Mouse (Mus musculus) CD8-positive naive resting alpha-beta T cell, adult 2 months (primary cell): ENCODE data around the gene Fads1.
A peak's percentile ranks its signal among the peaks of the same experiment; 100 is the strongest.
"Not testable (repeated sequence)": the region's sequence is repeated elsewhere in the genome, so short reads cannot be mapped to it uniquely, and the experiment has no call there.

Experiments used
- DNase-seq, 2 experiments: peaks; one replicate each; pipeline ENCODE4 v3.0.0; 2022; ENCODE audit warnings: low read depth in 2 of 2, low spot score in 2 of 2

Gene Fads1

DNA sequence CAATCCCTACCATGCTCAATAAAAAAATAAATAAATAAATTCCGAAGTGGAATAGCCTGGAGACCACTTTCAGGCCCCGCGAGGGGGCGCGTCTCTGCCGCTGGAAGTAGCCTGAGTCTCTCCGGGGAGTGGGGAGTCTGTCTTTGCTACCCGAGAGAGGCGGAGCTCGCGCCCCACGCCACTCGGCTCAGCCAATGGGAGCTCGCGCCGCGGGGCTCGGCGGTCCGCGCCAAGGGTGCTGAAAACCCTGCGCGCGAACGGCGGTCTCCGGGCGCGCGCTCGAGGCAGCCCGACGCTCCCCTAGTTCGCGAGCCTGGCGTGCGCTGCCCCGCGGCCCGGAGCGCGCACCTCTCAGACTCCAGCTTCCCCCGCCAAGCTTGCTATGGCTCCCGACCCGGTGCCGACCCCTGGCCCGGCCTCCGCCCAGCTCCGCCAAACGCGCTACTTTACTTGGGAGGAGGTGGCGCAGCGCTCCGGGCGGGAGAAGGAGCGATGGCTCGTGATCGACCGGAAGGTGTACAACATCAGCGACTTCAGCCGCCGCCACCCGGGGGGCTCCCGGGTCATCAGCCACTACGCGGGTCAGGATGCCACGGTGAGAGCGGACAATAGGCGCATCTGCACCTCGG, at the start of gene Fads1:
Gene Fads1, plus strand, starts transcription at position 219 of the 629 bp plus-strand sequence.
- DNase-seq, result peak; percentile 74 to 78

DNA sequence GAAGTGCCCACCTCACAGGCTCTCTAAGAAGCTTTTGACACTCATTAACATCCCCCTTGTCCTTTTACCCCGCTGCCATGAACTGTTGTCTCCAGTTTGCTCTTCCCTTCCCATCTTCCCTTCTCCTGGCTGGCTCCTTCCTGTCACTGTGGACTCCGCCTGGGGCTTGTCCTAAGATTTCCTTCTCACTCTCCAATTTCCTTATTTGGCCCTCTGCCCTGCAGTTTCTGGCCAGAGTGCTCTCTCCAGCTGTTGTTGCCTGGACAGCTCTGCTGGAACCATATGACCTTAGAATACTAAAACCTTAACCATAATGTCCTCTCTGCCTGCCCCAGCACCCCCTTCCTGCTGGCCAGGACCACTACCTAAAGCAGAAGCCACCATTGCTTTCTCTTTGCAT, 48.0 kb upstream of the Fads1 start:
- DNase-seq, result no peak

DNA sequence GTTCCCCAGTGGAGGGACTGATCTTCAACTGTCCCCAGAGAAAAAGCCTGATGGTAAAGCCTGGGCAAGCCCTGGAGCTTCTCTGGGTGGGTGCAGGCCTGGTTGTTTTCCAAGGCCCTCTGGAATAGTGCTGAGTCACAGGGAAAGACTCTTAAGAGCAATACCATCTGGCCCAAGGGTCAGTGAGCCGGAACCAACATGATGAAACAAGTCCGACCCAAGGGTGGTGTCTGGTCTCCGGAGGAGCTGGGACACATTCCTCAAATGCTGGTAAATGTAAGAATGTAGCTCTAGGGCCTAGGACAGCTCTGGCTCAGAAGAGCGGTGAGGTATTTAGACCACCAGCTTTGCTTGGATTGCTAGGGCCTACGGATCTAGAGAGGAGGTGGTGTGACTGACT, 45.3 kb upstream of the Fads1 start:
- DNase-seq, result no peak

DNA sequence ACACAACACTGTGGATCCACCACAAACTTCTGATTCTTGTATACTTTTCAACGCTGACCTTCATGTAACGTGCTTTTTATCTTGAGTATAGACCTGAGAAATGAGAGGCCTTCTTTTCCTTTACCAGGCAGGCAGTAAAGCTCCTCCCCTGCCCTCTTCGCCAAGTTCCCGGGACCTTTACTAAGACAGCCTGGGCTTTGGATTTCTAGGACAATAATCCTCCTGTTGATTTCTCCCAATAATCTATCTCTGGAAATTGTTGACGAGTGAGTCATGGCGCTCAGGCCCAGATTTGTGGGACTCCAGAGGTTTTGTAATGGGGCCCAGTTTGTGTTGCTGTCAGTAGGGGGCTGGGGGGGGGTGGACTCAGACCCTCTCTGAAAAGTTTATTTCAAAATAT, 43.0 kb upstream of the Fads1 start:
- no peak for DNase-seq

DNA sequence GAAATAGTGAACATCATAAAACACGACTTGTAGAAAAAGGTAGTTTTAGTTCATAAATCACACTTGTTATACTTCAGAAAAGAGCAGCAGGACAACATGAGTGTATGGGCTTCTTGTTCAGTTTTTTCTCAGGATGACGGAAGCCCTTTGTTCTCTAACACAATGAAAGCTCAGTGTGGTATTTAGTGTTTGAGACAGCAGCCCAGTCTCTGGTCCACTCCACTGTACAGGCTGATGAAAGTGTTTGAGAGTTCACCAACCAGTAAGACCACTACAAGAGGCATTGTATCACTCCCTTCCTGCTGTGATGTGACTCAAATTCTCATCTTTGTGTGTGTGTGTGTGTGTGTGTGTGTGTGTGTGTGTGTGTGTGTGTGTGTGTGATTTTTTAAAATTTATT, 39.0 kb upstream of the Fads1 start:
- DNase-seq, result no peak

DNA sequence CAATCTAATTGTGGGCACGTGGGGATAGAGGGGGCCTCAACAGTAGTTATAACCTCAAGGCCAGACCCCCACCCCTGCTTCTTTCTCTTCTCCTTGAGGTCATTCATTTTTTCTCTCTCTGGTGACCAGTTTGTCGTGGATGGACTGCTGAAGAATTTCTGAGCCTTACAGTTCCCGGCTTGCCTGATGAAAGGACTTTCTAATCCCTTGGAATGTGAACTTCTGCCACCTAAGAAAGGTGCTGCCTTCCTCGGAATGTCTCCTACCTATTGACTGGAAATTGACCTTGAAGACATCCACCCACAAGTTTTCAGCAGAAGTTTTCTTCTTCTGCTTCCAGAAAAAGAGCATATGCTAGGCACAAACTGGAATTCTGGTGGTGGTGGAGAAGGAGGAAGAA, 38.2 kb upstream of the Fads1 start:
- DNase-seq, result no peak

DNA sequence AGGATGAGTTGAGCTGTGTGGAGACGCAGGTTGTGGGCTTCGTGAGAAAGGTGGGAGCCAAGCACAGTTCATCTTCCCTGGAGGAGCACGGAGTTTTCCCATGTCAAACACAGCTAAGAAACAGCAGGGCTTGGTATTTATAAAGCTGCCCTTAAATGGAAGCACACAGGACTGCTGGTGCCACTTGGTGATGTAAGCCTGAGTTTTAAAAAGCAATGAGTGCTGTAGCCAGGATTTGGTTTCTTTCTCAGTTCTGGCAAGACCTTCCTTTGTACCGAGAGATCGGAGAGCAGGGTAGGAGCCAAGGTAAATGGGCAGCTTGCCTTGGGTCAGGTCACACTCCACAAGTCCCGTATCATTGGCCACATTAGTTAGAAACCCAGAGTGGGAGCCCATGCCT, 34.1 kb upstream of the Fads1 start:
- DNase-seq, result no peak

DNA sequence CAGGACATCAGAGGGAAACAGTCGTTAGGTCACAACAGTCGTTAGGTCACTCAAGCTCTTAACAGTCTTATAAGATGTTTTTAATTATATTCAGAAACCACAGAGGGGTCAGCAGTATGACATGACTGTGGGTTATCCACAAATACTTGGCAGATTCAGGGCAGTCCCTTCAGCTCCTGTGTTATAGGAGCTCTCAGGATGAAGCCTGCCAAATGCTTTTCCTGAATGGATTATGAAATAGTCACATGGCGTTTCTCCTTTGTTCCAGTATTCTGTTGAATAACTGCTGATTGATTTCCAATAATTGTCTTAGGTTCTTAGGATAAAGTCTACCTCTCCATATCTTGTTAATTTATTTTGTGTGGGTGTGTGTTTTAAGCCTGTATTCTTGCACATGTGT, 33.5 kb upstream of the Fads1 start:
- no peak for DNase-seq

DNA sequence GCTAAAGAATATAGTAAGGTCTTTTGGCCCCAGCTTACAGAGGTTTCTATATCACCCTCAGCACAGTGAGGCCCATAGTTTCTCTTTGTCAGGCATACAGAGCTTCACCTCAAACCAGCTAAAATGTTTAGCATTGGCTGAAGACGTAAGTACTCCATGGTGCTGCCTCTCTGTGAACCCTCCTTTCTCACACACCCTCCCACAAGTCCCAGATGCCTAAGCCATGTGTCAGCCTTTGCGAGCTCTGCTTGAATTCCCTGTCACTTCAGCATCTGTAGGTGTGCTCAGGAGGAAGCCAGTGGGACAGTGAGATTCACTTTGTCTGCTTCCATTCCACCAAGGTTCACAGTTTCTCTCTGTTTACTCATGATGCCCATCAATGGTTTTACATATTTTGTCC, 25.0 kb upstream of the Fads1 start:
- no peak for DNase-seq

DNA sequence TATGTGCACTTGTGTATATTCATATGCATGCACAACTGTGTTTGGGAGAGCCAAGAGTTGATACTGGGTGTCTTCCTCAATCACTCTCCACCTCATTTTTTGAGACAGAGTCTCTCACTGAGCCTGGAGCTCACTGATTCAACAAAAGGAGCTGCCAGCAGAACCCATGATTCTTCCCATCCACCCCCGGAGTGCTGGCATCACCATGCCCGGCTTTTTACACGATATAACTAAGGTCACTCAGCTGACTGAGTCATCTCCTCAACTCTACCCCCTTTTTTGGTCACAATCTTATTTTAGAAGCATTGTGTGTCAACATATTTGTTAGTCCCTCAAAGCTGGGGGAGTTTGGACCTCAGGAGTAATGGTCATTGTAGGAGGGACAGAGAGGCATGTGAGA, 18.8 kb upstream of the Fads1 start:
- DNase-seq, result no peak

DNA sequence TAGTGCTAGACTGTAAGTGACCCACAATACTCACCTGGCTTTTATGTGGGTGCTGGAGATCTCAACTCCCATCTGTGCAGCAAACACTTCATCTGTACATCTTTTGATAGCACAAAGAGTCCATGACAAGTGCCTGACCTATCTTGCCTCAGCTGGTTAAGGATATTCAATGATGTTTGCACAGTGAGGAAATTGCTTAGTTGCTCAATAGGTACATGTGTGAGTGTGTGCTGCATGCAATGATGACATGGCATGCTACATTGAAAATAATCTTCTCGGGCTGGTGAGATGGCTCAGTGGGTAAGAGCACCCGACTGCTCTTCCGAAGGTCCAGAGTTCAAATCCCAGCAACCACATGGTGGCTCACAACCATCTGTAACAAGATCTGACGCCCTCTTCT, 16.8 kb upstream of the Fads1 start:
- not testable (repeated sequence) for DNase-seq

DNA sequence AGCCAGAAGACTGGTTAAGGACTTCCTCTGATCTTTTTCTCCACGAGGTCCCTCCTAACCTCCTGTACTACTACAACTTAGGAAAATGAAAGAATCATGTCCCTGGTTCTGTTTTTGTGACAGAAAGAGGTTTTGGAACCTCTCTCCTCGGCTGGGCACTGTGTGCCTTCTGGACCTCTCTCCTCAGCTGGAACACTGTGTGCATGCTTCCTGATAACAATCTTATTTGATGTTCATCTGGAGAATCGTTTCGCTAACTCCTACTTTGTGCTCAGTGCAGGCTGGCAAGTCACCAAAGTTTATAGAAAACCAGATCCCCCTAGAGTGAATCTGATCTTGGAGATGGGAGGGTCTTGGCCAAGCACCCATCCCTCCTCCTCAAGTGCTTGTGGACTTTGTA, 15.6 kb upstream of the Fads1 start:
- DNase-seq, result no peak

DNA sequence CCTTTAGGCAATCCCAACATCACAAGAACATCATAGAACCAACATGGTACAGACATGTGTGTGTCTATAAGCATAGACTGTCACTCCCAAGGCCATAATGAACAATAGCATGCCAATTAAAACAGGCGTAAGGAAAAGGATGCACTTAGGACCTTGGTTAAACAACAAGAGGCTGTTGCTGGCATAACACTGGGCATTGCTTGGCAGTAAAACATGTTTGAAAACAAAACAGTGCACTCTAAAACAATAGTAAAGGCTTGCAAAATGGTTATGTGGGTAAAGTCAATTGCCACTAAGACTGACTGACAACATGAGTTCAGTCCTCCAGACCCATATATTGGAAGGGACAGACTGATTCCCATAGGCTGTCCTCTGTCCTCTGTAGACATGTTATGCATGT, 14.7 kb upstream of the Fads1 start:
- DNase-seq, result no peak

DNA sequence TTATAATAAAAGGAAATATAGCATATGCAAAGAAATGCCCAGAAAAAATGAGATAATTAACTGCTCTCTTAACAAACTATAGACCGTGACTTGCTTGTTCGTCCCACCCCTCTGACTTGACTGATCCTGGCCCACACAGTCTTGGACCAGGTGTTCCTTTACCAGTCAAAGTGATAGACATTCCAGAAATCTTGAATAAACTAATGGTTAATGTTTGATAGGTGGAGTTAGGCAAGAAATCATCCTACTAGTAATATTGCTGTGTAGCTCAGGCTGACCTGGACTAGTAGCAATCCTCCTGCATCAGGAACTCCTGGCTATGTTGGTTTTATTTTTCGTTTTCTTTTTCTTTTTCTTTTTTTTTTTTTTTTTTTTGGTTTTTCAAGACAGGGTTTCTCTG, 14.2 kb upstream of the Fads1 start:
- no peak for DNase-seq

DNA sequence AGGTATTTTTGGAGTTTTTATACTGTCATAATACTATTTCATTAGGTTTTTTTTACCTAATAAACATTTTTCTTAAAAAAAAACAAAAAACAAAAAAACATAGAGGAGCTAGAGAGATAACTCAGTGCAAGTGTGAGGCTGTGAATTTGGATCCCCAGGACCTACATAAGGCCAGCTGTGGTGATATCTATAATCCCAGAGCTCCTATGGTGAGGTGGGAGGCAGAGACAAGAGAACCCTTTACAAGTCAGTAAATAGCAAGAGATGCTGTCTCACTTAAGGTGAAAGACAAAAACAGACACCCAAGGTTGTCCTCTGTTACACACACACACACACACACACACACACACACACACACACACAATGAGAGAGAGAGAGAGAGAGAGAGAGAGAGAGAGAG, 13.5 kb upstream of the Fads1 start:
- DNase-seq, result no peak

DNA sequence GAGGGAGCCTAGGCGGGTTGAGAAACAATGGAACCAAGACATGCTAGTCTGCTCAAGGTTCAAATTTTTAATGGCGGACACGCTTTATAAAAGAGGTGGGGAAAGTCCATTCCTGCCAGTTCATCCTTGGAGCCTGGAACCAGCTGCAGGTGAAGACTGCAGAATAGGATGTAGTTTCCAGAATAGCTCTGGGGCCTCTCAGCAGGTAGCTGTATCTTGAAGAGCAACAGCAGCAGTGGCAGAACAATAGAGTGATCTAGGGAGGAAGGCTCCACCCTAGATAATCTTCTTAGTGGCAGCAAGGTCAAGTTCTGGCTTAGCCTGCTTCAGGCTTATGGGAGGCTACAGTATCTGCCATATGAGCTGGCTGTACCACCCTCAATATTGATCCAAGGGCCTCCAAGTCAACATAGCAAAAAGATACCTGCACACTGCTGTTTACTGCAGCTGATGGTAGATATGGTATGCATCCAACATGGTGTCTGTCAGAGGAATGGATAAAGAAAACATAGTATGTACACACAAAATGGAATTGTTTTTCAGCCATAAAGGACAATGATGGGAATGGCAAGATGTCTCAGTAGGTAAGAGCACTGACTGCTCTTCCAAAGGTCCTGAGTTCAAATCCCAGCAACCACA, 12.9 kb upstream of the Fads1 start:
- DNase-seq, result not testable (repeated sequence)

DNA sequence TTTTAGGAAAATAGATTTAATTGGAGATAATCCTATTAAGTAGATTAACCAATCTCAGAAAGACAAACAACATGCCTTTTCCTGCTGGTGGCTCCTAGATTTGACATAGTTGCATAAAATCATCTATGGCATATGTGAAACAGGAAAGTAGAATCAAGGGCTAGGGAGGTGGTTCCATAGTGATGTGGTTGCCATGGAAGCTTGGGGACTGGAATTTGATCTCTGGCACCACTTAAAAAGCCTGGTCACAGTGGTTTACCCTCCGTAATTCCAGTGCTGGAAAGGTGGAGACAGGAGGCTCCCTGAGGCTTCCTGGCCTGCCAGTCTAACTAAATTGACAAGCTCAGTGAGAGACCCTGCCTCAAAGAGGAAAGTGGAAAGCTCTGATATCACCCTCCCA, 12.2 kb upstream of the Fads1 start:
- no peak for DNase-seq

DNA sequence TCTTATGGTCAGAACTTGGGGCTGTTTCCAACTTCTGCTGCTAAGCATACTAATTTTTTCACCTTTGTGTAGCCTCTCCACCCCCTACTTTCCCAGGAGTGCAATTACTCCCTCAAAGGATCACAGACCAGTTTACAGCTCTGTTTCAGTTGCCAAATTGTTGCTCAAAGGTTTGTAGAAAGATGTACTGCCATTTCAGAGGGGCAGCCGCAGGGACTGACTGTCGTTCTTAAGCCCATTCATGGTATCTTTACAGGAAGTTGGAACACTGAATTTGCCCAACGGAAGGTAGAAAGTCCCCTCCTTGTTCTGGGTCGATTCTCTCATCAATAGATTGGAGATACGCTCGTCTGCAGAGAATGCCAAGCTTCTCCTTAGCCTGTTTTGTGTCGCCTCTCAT, 11.3 kb upstream of the Fads1 start:
- no peak for DNase-seq

DNA sequence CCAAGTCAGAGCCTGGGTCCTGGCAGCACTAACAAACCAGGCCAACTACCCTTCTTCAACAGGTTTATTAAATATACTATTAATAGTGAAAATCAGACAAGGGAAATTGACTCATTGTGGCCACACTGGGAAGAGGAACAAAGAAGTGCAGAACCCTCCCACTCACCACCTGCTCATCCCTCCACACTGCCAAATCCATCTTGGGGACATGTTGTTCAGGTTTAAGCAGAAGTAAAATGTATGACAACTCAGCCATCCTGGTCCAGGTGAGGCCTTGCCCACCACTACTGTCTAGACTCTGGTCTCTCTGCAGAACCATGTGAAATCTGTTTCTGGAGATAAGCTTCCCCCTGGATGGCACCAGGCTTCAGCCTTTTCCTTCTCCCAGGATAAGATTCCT, 10.8 kb upstream of the Fads1 start:
- DNase-seq, result no peak

DNA sequence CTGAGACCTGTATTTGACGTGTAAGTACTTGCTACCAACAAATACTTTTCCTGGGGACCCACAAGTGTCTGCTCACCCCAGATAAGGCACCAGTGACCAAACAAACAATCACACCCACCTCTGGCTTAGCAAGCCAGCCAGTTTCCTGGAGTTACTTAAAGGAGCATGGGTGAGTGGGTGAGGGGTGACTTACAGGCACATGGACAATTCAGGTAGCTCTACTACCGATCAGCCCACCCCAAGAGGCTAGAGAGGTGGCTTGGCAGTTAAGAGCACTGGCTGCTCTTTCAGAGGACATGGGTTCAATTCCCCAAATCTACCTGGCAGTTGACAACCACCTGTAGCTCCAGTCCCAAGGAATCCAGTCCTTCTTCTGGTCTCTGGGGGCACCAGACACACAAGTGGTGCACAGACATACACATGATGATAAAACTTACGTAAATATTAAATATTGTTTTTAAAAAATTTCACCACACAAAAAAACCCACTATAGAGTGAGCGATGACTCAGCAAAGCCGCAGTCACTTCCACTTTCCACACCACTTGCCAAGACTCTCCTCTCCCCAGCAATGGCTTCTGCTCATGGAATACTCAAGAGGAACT, 9.5 kb upstream of the Fads1 start:
- DNase-seq, result no peak

DNA sequence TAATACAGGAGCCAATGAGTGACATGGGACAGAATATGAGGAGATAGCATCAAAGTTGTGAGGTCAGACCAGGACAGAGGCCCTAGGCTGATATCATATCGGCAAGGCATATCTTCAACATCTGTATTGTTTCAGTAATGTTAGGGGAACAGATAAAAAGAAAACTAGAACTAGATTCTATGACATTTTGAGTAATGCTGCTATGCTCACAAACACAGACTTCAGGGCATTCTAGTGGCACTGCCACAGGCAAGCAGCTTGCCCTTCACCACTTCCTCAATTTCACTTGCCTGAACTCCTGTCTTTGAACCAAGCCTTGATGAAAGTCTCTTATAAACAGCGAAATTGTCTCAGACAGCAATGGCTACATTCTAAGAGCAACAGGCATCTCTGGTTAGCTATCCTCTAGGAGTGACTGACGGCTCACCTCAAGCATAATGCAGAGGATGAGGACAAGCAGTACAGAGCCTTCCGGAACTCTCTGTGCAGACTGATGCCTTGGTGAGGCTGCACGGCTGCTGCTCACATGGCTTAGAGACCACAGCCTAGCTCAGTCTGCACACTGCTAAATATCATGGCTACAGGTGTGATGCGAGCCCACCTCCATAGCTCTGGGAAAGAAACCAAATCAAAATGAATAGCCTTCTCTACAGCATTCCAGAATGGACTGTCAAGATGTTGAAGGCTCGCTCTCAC, 8.7 kb upstream of the Fads1 start:
- no peak for DNase-seq

DNA sequence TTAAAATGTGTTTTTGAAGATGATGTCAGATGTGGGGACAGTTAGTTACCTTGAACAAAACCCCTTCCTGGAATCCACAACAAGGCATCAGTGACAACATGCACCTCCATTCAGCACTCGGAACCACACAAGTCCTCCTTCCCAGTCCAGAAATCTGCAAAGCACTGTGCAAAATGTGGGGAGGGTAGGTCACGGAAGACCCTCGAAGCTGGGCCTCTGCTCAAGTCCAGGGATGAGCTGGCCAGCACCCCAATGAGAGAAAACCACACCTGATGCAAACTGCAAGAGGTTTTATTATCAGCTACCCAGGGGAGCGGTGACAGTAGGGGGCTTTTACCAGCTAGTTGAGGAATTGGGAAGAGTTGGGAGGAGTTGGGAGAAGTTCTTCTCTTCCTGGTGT, 7.7 kb upstream of the Fads1 start:
- DNase-seq, result no peak
